Mouse (Mus musculus): ENCODE measurements at regions not wholly inside any gene's neighbourhood (a gene's known extent, or its start where the extent isn't known, plus 50 kb on each side); places are given as distances from the start of the nearest gene placed in this dataset.
A peak's percentile ranks its signal among the peaks of the same experiment; 100 is the strongest.
"Not testable (repeated sequence)": the region's sequence is repeated elsewhere in the genome, so short reads cannot be mapped to it uniquely, and the experiment has no call there.

DNA sequence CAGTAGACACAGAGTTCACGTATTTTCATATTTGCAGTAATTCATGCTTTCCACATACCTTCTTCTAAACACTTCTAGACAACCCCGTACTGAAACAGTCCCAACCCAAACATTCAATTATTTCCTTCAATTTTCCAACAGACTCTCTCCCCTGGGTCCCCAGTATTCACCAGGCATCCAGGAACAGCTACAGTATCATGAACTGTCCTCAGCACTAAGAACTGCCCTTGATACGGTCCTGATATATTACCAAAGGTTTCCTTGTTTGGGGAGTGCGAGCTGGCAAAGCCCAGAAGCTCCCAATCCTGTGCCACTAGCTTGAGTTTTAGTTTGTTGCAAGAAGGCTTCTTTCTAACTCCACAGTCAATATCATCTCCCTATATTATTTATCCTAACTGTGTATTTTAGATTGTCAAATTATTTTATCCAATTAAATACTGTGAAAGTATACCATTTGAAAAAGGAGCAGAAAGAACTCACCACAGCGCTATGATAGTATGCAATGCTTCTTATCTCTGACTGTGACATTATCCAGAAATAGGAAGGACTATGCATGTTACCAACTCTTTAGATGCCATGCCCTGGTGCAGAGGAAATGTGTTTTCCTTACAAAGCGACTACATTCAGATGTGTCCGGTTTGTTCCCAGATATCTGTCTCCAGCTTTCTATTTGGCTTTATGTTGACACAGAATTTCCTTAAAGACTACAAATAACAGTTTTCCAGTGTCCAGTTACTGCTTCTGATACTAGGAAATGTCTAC lies 754.6 kb upstream of the Intu start:
- DNase-seq (ENCODE audit: low read depth, low spot score): no peak

DNA sequence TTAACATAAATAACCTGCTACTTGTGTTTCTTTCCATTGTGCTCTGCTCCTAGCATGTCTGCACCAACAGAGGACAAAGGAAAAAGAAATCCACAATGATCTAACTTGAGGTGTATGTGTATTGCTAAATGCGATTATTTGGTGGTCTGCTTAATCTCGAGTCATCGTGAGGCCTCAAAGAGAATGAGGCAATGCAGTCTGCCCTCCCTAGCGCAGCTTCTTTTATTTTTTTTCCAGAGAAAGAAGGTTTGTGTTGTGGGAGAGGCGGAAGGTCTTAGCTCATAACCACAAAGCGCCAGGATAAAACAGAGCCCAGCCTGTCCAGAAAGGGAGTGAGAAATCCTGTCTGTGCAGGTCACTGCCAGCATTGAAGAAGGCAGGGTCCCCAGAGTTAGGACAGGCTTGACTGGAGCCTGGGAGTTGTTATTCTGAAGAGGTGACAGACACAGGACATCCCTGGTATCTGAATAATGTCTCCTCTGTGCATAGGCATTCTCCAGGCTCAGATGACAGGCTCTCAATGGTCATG lies 751.3 kb upstream of the Intu start:
- no peak for DNase-seq (ENCODE audit: low read depth, low spot score)

DNA sequence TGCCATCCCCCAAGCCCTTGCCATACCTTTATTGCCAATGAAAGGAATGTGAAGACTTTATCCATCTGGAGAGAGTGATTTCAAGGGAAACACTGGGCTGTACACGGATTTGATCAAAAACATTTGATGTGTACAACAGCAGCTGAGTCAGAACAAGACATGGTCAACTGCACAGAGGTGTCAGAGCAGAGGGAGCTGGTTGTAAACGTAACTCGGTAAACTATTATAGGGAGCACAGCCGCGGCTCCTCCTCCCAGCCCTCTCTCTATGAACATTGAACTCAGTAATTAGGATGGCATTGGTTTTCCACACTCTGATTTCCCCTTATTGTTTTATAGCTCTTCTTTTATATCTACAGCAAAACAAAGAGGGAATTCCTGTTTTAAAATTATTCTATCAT lies 750.8 kb upstream of the Intu start:
- no peak for DNase-seq (ENCODE audit: low read depth, low spot score)

DNA sequence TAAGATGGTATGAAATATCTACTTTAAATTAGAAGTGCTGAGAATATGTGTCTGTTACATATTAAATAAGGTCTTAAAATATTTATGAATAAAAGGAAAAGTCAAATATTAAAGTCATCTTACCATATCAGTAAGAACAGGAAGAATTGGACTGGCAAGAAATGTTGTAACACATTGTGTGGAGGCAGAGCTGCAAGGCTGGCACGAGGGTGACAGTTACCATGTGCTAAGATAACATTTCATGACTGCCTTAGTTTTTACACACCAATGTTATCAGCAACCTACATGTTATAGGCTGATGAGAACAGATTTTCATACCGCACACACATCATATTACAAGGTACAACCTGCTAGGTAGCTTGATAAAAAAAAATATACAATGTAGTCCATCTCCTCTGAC lies 746.2 kb upstream of the Intu start:
- no peak for DNase-seq (ENCODE audit: low read depth, low spot score)

DNA sequence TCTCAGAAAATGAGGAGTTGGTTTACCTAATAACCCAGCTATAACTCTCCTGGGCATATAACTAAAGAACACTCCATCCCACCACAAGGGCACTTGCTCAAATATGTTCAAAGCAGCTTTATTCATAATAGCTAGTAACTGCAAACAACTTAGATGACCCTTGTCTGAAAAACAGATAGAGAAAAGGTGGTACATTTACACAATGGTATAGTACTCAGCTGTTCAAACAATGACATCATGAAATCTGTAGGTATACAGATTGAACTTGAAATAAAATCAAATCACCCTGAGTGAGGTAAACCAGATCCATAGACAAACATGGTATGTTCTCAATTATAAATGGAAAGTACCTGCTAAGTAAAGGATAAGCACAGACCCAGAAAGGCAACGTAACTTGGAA lies 721.5 kb upstream of the Intu start:
- DNase-seq (ENCODE audit: low read depth, low spot score): no peak

DNA sequence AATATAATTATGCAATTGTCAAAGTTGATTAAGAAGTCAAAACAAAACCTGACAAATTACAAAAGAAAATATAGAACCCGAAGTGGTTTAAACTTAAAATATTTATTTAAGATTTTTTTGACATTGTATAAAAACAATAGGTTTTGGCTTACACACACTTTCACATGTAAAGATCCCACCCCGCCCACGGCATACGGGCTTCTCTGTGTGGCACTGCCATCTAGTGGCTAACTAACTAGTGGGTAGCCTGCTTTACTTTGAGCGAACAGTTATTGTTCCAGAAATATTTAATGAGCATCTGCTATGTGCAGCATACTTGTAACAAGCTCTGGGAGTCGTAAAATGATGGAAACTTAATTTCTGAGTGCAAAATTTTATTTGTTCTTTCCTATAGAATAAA lies 716.3 kb upstream of the Intu start:
- peak; percentile 9 for DNase-seq (ENCODE audit: low read depth, low spot score)

DNA sequence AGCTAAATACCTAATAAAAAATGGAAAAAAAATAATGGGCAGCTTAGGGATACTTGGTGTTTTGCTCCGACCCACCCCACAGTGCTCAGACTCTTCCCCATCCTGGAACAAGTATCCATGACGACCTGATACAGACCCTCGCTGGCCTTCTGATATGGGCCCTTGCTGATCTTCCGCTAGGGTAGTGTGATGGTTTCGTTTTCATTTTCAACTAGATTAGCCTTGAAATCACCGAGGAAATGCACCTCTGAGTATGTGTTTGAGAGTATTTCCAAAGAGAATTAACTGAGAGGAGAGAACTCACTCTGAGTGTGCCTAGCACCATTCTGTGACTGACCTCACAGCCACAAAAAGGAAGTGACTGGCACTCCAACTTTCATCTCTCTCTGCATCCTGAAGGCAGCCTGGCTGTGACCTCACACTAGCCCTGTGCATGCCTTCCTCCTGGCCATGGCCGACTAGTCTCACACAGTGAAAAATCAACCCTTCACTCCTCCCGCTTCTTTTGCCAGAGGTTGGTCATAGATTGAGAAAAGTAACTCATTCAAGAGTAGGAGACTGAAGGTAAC lies 700.5 kb upstream of the Intu start:
- peak; percentile 7 for DNase-seq (ENCODE audit: low read depth, low spot score)

DNA sequence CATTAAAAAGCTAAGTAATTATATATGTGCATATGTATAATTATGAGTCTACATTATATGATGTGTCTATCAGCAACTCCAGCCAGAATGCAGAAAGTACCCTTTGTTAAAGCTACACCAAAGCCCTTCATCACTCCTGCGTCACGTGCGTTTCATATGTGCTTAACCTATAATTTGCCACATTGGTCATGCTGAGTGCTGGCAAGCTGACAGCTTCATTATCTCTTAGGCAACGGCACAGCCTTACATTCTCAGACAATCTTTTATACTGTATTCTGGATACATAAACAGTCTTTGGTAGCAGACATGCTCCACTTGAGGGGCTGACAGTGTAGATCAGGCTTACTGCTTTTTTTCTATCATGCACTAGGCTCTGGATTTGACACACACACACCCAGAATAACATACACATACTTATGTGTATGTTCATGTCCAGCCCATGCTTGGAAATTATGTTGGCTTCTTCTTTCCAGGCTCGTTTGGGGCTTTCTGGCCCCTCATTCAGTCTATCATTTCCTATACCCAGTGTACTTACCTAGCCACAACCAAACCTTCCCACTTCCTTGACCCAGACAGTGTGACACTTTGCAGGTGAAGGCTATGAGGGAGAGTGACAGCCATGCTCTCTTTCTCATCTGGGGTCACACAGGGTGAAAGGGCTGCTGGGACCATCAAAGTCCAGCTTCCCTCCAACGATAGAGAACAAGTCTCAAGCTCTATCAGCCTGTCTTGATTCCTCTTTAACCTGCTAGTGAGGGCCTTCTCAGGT lies 692.5 kb upstream of the Intu start:
- no peak for DNase-seq (ENCODE audit: low read depth, low spot score)

DNA sequence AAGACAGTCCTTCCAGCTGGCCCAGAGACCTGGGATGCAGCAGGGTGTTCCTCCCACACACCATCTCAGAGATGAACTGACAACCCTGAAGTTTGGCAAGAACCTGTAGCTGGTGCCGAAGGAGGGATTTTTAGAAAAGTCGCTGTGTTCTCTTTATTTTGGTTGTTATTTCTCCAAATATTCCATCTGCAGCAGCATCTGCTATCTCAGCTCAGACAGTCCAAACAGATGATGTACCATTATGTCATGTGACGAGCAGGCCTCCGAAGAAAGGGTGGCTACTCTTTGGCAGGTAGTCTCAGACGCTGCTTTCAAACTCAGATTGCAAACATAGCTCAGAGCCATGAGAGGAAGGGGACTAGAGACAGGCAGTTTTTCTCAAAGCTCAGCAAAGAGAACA lies 690.1 kb upstream of the Intu start:
- no peak for DNase-seq (ENCODE audit: low read depth, low spot score)

DNA sequence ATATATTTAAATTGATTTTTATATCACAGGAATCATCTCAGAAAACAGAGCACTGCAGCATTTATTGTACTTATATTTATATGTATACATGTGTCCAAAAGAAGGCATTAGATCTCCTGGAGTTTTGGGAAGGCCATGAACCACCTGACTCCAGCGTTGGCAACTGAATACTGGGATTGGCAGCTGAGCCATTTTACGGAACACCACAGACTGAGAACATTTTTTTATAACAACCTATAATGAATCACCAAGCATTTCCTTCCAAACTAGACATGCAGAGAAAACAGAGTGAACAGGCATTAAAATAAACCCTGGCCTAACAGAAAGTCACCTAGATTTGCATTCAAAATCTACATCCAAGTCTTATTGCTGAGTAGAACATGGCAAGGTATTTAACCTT lies 686.0 kb upstream of the Intu start:
- DNase-seq (ENCODE audit: low read depth, low spot score): no peak

DNA sequence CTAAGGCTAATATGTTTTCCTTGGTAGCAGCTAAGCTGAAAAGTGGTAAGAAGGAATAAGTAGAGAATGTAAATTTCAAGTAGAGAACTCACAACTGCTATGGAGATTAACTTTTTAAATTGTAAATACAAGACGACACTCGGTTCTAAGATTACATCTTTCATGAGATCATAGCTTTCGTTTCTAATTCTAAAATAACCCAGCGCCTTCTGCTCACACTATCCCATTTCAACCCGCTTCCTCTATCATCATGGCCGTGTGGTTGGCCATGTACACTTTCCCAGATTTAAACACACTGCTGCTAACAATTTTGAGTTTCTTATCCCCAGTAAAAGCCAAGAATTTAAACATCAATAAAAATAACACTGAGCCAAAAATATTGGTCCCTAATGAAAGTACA lies 682.3 kb upstream of the Intu start:
- DNase-seq (ENCODE audit: low read depth, low spot score): no peak

DNA sequence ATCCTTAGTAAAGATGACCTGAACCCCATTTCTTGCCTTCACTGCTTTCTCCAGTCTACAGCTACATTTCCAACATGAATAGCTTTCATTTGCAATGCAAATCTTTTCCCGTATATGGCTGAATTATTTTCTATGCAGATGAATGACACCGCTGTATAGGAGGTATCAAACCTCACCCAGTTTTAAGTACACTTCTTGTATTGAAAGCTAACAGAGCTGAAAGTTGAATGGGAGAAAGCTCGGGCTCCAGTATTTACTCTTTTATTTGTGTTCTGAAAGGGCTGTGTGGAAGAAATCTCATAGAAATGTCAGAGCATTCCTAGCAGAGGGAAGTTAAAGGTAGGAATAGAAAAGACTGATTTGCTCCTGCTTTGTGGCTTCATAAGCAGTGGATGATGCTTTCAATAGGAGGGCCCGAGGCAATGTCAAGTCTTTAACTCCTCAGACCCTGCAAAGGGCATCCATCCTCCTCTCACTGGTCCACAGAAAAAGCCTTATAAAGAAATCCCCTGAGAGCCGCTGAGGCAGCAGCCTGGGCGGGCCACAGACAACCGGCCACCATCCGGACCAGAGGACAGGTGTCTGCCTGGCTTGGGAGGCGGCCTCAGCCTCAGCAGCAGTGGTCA lies 673.8 kb upstream of the Intu start:
- no peak for DNase-seq (ENCODE audit: low read depth, low spot score)

DNA sequence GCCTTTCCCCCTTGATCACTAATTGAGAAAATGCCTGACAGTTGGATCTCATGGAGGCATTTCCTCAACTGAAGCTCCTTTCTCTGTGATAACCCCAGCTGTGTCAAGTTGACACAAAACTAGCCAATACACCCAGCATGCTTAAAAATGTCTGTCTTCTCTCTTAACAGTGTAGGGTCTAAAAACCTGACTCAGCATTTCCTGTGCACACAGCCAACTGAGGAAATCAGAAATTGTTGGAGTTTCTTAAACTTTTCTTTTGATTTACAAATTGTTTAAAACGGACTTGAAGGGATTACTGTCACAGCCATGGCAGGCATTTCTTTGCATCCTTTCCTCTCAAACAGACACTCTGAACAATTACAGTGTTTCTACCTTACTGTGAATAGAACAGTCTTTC lies 655.0 kb upstream of the Intu start:
- DNase-seq (ENCODE audit: low read depth, low spot score): not testable (repeated sequence)

DNA sequence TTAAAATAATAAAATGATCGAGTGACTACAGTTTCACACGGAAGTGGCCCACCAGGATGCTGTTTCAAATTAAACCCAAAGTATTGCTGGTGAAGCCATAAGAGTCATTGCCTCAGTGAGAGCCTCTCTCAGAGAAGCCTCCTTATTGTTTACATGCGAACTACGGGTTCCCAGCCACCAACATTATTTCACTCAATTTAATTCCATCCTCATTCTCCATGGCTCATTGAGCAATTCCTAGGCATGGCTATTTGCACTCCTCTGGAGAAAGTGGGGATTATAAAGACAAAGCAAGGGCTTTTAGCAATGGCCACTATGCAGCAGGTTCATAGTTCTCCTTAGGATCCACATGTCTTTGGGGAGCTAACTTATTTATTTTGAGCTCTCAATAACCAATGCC lies 646.7 kb upstream of the Intu start:
- DNase-seq (ENCODE audit: low read depth, low spot score): no peak

DNA sequence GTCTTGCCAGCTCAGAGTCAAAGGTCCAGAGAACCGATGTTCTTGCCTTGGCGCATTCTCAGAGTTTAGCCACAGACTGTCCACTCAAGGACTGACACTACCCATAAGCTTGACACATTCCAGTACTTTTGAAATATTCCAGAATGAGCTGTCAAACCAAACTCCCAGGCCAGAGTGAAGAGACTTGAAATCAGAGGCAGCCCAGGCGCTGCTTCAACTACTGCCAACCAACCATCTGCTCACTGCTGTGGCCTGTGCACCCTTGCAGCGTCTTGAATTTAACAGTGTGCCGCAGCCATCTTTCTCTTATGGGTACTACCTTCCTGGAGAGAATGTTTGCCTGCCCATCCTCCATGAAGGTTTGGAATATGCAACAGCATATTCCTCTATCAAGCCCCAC lies 642.7 kb upstream of the Intu start:
- DNase-seq (ENCODE audit: low read depth, low spot score): no peak

DNA sequence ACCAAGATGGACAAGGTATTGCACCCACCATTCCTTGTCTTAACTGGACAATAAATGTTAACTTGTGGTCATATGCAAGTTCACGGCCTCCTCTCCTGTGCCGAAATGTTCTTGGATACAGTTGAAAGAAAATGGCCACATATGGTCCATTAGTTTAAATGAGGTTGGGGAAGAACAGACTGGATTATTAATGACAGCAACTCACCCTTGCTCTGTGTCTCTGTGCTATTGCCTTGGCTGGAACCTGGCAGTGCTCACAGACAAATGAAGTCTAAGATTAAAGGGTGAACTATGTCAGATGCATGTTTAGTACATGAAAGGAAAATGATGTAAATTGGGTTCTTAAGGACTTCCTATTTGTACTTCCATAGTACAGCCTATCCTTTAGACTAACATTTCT lies 641.9 kb upstream of the Intu start:
- no peak for DNase-seq (ENCODE audit: low read depth, low spot score)

DNA sequence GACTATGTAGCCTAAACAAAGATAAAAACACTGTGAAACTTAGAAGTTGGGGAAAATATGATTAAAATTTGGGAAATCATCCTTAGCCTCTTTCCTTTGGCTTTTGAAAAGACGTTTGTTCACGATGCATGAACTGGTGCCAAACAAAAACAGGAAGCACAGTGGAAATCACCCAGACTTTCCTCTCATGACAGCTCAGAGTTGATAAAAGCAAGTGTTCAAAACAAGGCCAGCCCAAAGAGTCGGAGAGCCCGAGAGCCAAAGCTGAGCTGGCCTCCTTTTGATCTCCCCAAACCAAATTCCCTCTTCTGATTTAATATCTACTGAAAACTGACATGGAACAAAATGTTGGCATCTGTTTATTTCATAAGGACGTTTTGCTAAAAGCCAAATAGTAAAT lies 632.1 kb upstream of the Intu start:
- DNase-seq (ENCODE audit: low read depth, low spot score): no peak

DNA sequence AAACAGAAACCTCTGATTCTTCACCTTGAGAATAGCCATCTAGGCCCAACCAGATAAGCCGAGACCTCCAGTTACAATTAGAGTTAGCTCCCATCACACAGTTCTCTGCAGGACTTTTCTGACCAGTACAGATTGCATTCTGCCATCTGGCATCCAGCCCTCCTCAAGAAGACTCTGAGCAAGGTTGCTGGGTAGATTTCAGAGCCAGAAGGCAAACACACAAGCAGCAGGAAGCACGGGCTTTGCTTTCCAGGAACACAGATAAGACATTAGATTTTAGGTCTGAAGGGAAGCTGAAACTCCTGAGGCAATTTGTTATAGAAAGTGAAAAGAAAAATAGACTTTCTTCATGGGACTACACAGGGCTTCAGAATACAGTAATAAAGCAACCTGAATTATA lies 630.9 kb upstream of the Intu start:
- DNase-seq (ENCODE audit: low read depth, low spot score): no peak

DNA sequence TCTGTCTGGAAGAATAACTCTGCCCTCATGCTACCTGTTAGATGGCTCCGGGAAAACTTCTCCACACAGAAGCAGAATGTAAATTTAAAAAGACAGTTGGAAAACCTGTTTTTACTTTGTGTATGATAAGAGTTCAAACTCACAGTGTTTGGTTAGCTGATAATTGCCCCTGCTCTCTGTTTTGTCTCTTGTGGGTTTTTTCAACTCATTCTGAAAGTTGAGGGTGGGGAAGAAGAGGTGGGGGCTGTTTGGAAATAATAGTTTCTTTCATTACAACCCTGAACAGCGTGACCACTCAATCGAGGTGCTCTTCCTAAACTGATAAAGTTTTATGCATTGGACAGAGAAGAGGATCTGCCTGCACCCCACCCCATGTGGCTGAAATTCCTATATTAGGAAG lies 626.7 kb upstream of the Intu start:
- no peak for DNase-seq (ENCODE audit: low read depth, low spot score)

DNA sequence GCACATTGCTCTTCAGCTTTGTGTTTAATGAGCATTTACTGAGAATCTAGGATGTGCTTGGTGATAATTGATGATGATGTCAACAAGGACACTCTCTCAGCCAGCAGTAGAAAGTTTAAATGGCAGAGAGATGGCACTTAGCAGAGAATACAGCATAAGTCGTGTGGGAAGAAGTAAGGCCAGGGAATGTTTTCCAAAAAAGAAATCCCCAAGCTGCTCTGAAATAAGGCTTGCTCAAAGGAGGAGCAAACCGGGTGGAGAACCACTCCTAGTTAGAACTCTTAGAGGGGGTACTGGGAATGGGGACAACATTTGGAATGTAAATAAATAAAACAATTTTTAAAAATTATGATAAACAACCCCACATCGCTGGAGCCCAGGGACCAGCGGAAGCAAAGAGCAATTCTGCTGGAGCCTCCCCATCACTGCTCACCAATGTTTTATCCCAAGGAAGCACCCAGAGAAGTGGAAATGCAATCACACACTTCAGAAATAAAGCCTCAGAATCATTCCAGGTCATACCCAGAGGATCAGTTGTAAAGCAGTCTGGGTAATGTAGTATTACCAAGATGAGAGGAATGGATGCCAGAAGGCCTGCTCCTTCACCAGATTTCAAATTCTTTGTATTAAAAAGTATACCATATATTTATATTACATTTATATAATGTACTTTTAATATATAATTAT lies 622.3 kb upstream of the Intu start:
- DNase-seq (ENCODE audit: low read depth, low spot score): no peak

DNA sequence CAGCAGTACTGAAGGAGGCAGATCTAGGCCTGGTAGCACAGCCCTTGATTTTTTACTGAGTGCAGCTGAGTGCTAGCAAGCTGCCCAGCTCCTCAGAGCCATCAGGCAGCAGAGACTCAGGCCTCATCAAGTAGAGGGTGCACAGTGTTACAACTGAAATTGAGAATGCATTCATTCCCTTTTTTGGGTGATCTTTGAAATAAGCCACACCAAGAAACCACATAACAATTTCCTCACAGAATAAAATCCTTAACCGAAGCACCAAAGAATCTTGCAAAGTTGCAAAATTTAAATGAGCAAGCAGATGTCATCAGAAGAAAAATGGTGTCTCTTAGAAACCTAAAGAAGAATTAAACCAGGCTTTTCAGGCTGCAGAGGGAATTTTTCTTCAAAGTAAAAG lies 621.4 kb upstream of the Intu start:
- DNase-seq (ENCODE audit: low read depth, low spot score): no peak

DNA sequence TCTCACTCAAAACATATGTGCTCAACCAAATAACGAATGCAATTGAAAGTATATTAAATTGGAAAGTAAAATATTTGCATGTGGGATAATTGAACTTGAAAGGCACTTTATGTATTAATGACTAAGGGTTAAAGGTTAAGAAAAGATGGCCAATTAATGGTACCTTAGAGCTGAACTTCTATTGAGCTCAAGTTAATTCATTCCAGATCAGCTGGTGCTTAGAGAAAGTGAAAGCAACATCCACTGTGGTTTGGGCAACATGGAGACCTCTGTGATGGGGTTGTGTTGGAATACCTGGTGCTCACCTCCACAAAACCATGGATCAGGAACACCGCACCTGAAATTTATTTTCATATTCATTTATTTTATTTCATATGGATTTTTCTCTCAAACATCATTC lies 612.5 kb upstream of the Intu start:
- no peak for DNase-seq (ENCODE audit: low read depth, low spot score)
